8 mouse cellular contexts compared by ENCODE assay signal in genomic region chr6:113442442-113443090, GRCm38 (mm10). TPM values are rescaled to one million over a fixed set of nuclear protein-coding genes. Genes with fewer than 3 reads are reported as not detected.
DNase-seq lines count a peak whose midpoint lies in the region; ATAC-seq lines count a peak whose summit lies in the region.

Gene Jagn1 (plus strand): TSS chr6:113442569.

- H3K9ac ChIP-seq in hindbrain, embryonic 11.5 days (ENCODE audit: low read depth, low read length): peak within 1 kb of the TSS; percentile 91

- no peaks in the 10 kb centered on the region for H3K36me3 ChIP-seq in hindbrain, embryonic 11.5 days (ENCODE audit: control insufficient read depth, insufficient read depth, low read length)

- H3K27me3 ChIP-seq in hindbrain, embryonic 11.5 days (ENCODE audit: control insufficient read depth, insufficient read depth, low read length): no peaks in the 10 kb centered on the region

- H3K9me3 ChIP-seq in hindbrain, embryonic 11.5 days (ENCODE audit: control insufficient read depth, low read length): no peaks in the 10 kb centered on the region

- peak within 1 kb of the TSS; percentile 75 for H3K4me3 ChIP-seq in hindbrain, embryonic 11.5 days (ENCODE audit: low read depth, low read length)

- no peaks in the 10 kb centered on the region for H3K4me1 ChIP-seq in hindbrain, embryonic 11.5 days (replicated peaks; ENCODE audit: control insufficient read depth, insufficient read depth, low read length)

- H3K27ac ChIP-seq in hindbrain, embryonic 11.5 days (ENCODE audit: low read depth, low read length): no peak within 1 kb of the TSS

- H3K4me2 ChIP-seq in hindbrain, embryonic 11.5 days (replicated peaks; ENCODE audit: low read depth, low read length): peak within 1 kb of the TSS; percentile 69

- peak; percentile 90 for ATAC-seq in hindbrain, embryonic 11.5 days (ENCODE audit: low FRiP score)

- peak; percentile 95 for DNase-seq in MN1 (ENCODE audit: low spot score)
- DNase-seq in cerebellum, adult 9-10 months: peak; percentile 93
- peak; percentile 85 to 96 for DNase-seq in frontal cortex, adult 2 months (ENCODE audit: extremely low spot score in 1 of 2, low spot score in 1 of 2)
- DNase-seq in hindbrain, embryonic 11.5 days (ENCODE audit: low spot score): peak; percentile 99
- DNase-seq in layer of hippocampus, postnatal 10 days (ENCODE audit: low spot score in 2 of 2): peak; percentile 88 to 92
- DNase-seq in lung, postnatal 10 days: peak; percentile 95
- DNase-seq in ovary, postnatal 36 days (ENCODE audit: low spot score): peak; percentile 90
- peak; percentile 88 for DNase-seq in thymus, postnatal 25 days

- WGBS in hindbrain, embryonic 11.5 days: under 1% methylated on average over 45 of the region's 45 CpGs

RNA-seq across cellular contexts. Expression of gene Jagn1, which starts in this region (rescaled TPM):
- polyA plus RNA-seq in frontal cortex, adult 2 months (2012; rRNA removed): 52.3 and 55.4 TPM in 2 replicates
- polyA plus RNA-seq in hindbrain, embryonic 11.5 days (2014; fragmentation: Nextera tagmentation; extraction: Ambion mirVana): 75.1 and 79.7 TPM in 2 replicates
- total RNA-seq in layer of hippocampus, postnatal 10 days (2021): 10 to 100 TPM; 42.9 to 44.1 TPM
